Mouse (Mus musculus): ENCODE results near the gene Slc26a3. TPM values are rescaled to one million over a fixed set of nuclear protein-coding genes. Genes with fewer than 3 reads are reported as not detected.
A peak's percentile ranks its signal among the peaks of the same experiment; 100 is the strongest.

Gene Slc26a3
- polyA plus RNA-seq, 2 experiments = 0.04 TPM; not detected in 1

DNA sequence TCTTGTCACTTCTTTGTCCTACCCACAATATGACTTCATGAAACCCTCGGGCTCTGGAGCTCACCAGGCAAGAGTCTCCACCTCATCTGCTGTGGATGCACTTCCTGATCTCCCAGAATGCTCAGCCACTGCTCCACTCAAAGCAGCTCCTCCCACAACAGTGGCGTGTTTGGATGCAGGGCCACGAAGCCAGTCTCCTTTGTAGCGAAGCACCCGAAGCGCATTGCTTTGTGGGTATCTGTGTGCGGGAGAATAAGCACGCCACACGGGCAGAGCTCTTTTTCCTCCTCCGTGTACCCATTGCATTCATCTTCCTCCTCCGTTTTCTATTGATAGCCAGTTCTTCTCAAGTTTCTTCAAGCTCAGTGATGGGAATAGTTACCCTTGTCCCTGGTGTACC is 13.4 kb upstream of the Slc26a3 start:
- H3K27ac ChIP-seq (replicated peaks; ENCODE audit: low read depth, low read length) = no peak overlapping the region
- ATAC-seq (ENCODE audit: low FRiP score, low read depth) = no peak
- DNase-seq (ENCODE audit: low spot score) = no peak

DNA sequence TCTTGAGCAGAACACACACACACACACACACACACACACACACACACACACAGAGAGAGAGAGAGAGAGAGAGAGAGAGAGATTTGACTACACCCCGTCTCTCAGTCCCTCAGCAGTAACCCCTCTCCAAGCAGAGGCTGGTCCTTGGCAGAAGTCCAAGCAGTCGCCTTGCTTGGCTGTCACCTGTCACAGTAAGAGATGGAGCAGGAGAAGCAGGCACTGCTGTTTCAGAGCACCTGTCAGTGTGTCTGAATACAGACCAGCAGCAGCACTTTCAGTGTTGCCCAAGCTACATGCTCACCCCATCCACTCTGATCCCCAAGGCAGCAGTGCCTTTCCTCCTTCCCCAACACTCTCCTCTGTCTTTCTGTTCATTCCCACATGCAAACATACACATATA is 9.8 kb upstream of the Slc26a3 start:
- 14% methylated on average over 2 of the region's 2 CpGs for WGBS
- H3K36me3 ChIP-seq (ENCODE audit: control insufficient read depth, insufficient read depth, low read length) = no peaks in the 10 kb centered on the region
- no peak overlapping the region for H3K4me3 ChIP-seq (replicated peaks; ENCODE audit: low read length)
- no peak for TF ChIP-seq POLR2A (IDR thresholded peaks at IDR 0.05; ENCODE audit: borderline replicate concordance, extremely low read depth, insufficient read depth, insufficient read length)
- no peak overlapping the region for H3K27ac ChIP-seq (replicated peaks; ENCODE audit: low read depth, low read length)
- DNase-seq (ENCODE audit: low spot score) = peak; percentile 62
- no peak overlapping the region for H3K9ac ChIP-seq (ENCODE audit: low read depth, low read length, severe bottlenecking)
- H3K9me3 ChIP-seq (ENCODE audit: control insufficient read depth, low read length) = no peaks in the 10 kb centered on the region
- ATAC-seq (ENCODE audit: low FRiP score, low read depth) = peak; percentile 62
- H3K4me2 ChIP-seq (replicated peaks; ENCODE audit: low read depth, low read length, severe bottlenecking) = no peak overlapping the region
- no peaks in the 10 kb centered on the region for H3K27me3 ChIP-seq (ENCODE audit: control insufficient read depth, insufficient read depth, low read length)
- peaks cover 3% of the 10 kb centered on the region for H3K4me1 ChIP-seq (ENCODE audit: control insufficient read depth, insufficient read depth, low read length)

More for the DNA sequence above, 13.4 kb upstream of the Slc26a3 start:
- no peak overlapping the region for H3K4me2 ChIP-seq (replicated peaks; ENCODE audit: low read depth, low read length, severe bottlenecking)
- peaks cover 6% of the 10 kb centered on the region for H3K4me1 ChIP-seq (ENCODE audit: control insufficient read depth, insufficient read depth, low read length)
- no peak overlapping the region for H3K4me3 ChIP-seq (replicated peaks; ENCODE audit: low read length)
- WGBS = 74% methylated on average over 11 of the region's 11 CpGs
- no peaks in the 10 kb centered on the region for H3K9me3 ChIP-seq (ENCODE audit: control insufficient read depth, low read length)
- H3K27me3 ChIP-seq (ENCODE audit: control insufficient read depth, insufficient read depth, low read length) = no peaks in the 10 kb centered on the region
- H3K9ac ChIP-seq (ENCODE audit: low read depth, low read length, severe bottlenecking) = no peak overlapping the region
- no peak for TF ChIP-seq POLR2A (IDR thresholded peaks at IDR 0.05; ENCODE audit: borderline replicate concordance, extremely low read depth, insufficient read depth, insufficient read length)
- no peaks in the 10 kb centered on the region for H3K36me3 ChIP-seq (ENCODE audit: control insufficient read depth, insufficient read depth, low read length)

DNA sequence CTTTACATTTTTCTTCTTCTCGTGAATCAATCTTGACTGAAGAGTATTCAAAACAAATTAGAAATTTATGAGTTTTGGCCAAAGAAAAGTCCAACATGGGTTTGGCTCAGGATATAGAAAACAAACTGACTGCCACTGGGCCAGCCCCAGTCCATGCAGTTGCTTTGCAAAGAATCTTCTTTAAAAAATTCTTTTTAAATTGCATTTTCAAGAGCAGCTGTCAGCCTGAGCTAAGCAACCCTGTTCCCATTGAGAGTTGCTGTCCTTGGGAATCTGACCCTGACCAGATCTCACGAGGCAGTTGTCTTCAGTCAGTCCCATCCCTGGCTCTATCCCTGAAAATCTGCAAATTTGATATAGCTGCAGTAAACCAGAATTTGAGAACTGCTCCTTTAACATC is 8.2 kb upstream of the Slc26a3 start:
- DNase-seq (ENCODE audit: low spot score) = no peak
- H3K27me3 ChIP-seq (ENCODE audit: control insufficient read depth, insufficient read depth, low read length) = no peaks in the 10 kb centered on the region
- no peak for ATAC-seq (ENCODE audit: low FRiP score, low read depth)
- H3K4me3 ChIP-seq (replicated peaks; ENCODE audit: low read length) = no peak overlapping the region
- TF ChIP-seq POLR2A (IDR thresholded peaks at IDR 0.05; ENCODE audit: borderline replicate concordance, extremely low read depth, insufficient read depth, insufficient read length) = no peak
- no peaks in the 10 kb centered on the region for H3K9me3 ChIP-seq (ENCODE audit: control insufficient read depth, low read length)
- H3K27ac ChIP-seq (replicated peaks; ENCODE audit: low read depth, low read length) = no peak overlapping the region
- H3K4me1 ChIP-seq (ENCODE audit: control insufficient read depth, insufficient read depth, low read length) = no peaks in the 10 kb centered on the region
- 49% methylated on average over 2 of the region's 2 CpGs for WGBS
- no peaks in the 10 kb centered on the region for H3K36me3 ChIP-seq (ENCODE audit: control insufficient read depth, insufficient read depth, low read length)
- H3K4me2 ChIP-seq (replicated peaks; ENCODE audit: low read depth, low read length, severe bottlenecking) = no peak overlapping the region
- H3K9ac ChIP-seq (ENCODE audit: low read depth, low read length, severe bottlenecking) = no peak overlapping the region

DNA sequence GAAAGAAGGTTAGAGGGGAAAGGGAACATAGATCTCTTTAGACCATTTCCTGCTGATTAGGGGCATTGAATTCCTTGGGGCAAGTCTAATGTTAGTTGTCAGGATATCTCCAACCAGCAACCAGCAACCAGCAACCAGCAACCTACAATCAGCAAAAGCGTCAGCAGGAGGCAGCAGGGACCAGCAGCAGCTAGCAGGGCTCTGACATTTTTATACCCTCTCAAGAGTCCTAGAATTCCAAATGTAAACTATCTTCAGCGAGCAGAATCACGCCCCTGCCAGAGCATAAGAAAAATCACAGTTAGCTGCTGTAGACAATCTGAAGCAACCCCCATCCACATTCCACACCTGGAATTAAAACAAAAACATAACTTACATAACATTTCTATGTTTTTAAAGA is 3.4 kb upstream of the Slc26a3 start:
- Histone ChIP-seq H3K4me2 (replicated peaks; ENCODE audit: low read depth, low read length, severe bottlenecking) (no peak overlapping the region), H3K36me3 (ENCODE audit: control insufficient read depth, insufficient read depth, low read length) (no peaks in the 10 kb centered on the region), H3K27ac (replicated peaks; ENCODE audit: low read depth, low read length) (no peak overlapping the region), H3K27me3 (ENCODE audit: control insufficient read depth, insufficient read depth, low read length) (no peaks in the 10 kb centered on the region), H3K4me1 (ENCODE audit: control insufficient read depth, insufficient read depth, low read length) (no peaks in the 10 kb centered on the region), H3K9me3 (ENCODE audit: control insufficient read depth, low read length) (no peaks in the 10 kb centered on the region), H3K9ac (ENCODE audit: low read depth, low read length, severe bottlenecking) (no peak overlapping the region), H3K4me3 (replicated peaks; ENCODE audit: low read length) (no peak overlapping the region)
- no peak for TF ChIP-seq POLR2A (IDR thresholded peaks at IDR 0.05; ENCODE audit: borderline replicate concordance, extremely low read depth, insufficient read depth, insufficient read length)
- DNase-seq (ENCODE audit: low spot score) (no peak), ATAC-seq (ENCODE audit: low FRiP score, low read depth) (no peak)
- WGBS = 46% methylated on average over 3 of the region's 3 CpGs

DNA sequence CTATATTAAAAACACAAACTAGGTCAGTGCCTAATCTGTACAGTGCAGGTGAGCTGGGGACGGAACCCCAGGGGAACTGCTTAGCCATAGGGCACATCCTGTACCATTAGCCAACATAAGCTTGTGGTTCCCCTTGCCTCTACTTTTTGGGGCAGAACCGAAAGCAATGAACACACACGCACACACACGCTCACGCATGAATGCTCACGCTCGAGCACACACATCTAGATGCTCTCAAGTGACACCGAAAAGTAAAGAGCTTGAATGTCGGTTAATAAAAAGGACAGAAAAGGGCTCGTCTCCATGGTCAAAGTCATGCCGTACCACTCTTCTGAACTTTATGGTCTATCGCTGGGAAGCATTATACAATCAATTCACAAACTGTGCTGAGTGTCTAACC is 1.0 kb downstream of the Slc26a3 start:
- DNase-seq (ENCODE audit: low spot score) = no peak
- Histone ChIP-seq H3K9me3 (ENCODE audit: control insufficient read depth, low read length) (no peaks in the 10 kb centered on the region), H3K27ac (replicated peaks; ENCODE audit: low read depth, low read length) (no peak overlapping the region), H3K4me3 (replicated peaks; ENCODE audit: low read length) (no peak overlapping the region), H3K4me1 (ENCODE audit: control insufficient read depth, insufficient read depth, low read length) (no peaks in the 10 kb centered on the region), H3K36me3 (ENCODE audit: control insufficient read depth, insufficient read depth, low read length) (no peaks in the 10 kb centered on the region), H3K9ac (ENCODE audit: low read depth, low read length, severe bottlenecking) (no peak overlapping the region), H3K4me2 (replicated peaks; ENCODE audit: low read depth, low read length, severe bottlenecking) (no peak overlapping the region), H3K27me3 (ENCODE audit: control insufficient read depth, insufficient read depth, low read length) (no peaks in the 10 kb centered on the region)
- no peak for ATAC-seq (ENCODE audit: low FRiP score, low read depth)
- WGBS = 92% methylated on average over 12 of the region's 12 CpGs
- TF ChIP-seq POLR2A (IDR thresholded peaks at IDR 0.05; ENCODE audit: borderline replicate concordance, extremely low read depth, insufficient read depth, insufficient read length) = no peak

DNA sequence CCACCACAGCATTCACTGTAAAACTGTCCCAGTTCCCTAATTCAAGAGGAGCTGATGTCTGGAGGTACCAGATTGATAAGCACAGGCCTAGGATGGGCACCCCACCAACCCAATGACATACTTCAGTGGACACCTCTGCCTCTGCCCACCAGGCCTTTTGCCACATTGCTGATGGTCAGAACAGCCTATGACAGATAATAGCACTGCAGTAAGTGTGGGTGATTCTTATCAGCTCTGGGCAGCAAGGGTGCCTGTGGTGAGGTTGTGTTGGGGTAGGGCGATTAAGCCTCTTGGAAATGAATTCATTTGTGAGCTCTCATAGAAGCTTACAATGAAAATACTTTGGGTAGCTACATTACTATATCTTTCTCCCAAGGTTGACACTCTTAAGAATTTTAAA is 5.2 kb downstream of the Slc26a3 start:
- no peaks in the 10 kb centered on the region for H3K4me1 ChIP-seq (ENCODE audit: control insufficient read depth, insufficient read depth, low read length)
- WGBS = 94% methylated on average over 1 of the region's 1 CpGs
- H3K27me3 ChIP-seq (ENCODE audit: control insufficient read depth, insufficient read depth, low read length) = no peaks in the 10 kb centered on the region
- H3K9me3 ChIP-seq (ENCODE audit: control insufficient read depth, low read length) = no peaks in the 10 kb centered on the region
- no peak for DNase-seq (ENCODE audit: low spot score)
- no peak for ATAC-seq (ENCODE audit: low FRiP score, low read depth)
- H3K9ac ChIP-seq (ENCODE audit: low read depth, low read length, severe bottlenecking) = no peak overlapping the region
- no peak overlapping the region for H3K27ac ChIP-seq (replicated peaks; ENCODE audit: low read depth, low read length)
- H3K36me3 ChIP-seq (ENCODE audit: control insufficient read depth, insufficient read depth, low read length) = no peaks in the 10 kb centered on the region
- no peak overlapping the region for H3K4me2 ChIP-seq (replicated peaks; ENCODE audit: low read depth, low read length, severe bottlenecking)
- no peak overlapping the region for H3K4me3 ChIP-seq (replicated peaks; ENCODE audit: low read length)
- TF ChIP-seq POLR2A (IDR thresholded peaks at IDR 0.05; ENCODE audit: borderline replicate concordance, extremely low read depth, insufficient read depth, insufficient read length) = no peak
